Mouse (Mus musculus) stomach, postnatal 0 days (tissue): ENCODE data around the gene Fbxo31.

Source experiments
- CTCF ChIP-seq: IDR thresholded peaks from 2 replicates; pipeline ENCODE4 v1.5.1; 2016; ENCODE audit warnings: antibody characterized with exemption, low read depth, mild to moderate bottlenecking, moderate library complexity
- EP300 ChIP-seq: optimal IDR thresholded peaks from 2 replicates; pipeline ENCODE3; 2016; ENCODE audit warnings: antibody characterized with exemption

DNA sequence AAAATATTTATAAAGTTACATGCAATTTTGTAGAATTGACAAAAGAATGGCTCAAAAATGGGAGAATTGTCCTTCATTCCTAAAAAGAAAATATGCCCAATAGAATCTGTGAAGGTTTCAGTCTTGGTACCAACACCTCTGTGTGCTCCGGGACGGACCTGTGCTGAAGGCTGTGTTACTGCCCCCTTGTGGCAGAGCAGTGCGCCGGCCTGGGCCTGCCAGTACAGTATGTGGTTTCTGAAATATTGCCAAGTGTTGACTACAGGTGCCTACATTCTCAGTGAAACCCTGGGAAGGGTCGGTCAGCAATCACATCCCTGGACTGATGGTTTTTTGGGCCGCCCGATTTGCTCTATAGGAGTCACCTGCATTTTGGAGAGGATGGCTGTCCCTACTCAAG, 20.3 kb upstream of the Fbxo31 start:
- TF ChIP-seq CTCF: peak; percentile 92
- no peak for TF ChIP-seq EP300
